Mouse (Mus musculus) erythroblast, embryonic 14.5 days (primary cell): ENCODE measurements around the gene Hapln4. TPM values are rescaled to one million over a fixed set of nuclear protein-coding genes. Genes with fewer than 3 reads are reported as not detected.
"Not testable (repeated sequence)": the region's sequence is repeated elsewhere in the genome, so short reads cannot be mapped to it uniquely, and the experiment has no call there.

Source experiments
- H3K27me3 ChIP-seq: 2 replicates; pipeline ENCODE4 v1.6.1; 2012; ENCODE audit warnings: inconsistent platforms; ENCODE audit not compliant: control insufficient read depth
- H3K36me3 ChIP-seq: 2 replicates; pipeline ENCODE4 v1.6.1; 2012; ENCODE audit warnings: mild to moderate bottlenecking, inconsistent platforms; ENCODE audit not compliant: control insufficient read depth
- H3K4me1 ChIP-seq: 2 replicates; pipeline ENCODE4 v1.6.1; 2012; ENCODE audit warnings: inconsistent platforms; ENCODE audit not compliant: control insufficient read depth
- H3K4me3 ChIP-seq: replicated peaks from 2 replicates; pipeline ENCODE3; 2012; ENCODE audit warnings: moderate library complexity, mild to moderate bottlenecking, inconsistent platforms
- H3K9me3 ChIP-seq: 2 replicates; pipeline ENCODE4 v1.6.1; 2012; ENCODE audit warnings: low read length, inconsistent platforms, mixed read lengths; ENCODE audit not compliant: control insufficient read depth
- GATA1 ChIP-seq: IDR thresholded peaks from 2 replicates; pipeline ENCODE4 v1.6.1; 2012; ENCODE audit warnings: low read length, inconsistent platforms, mixed read lengths
- TAL1 ChIP-seq: IDR thresholded peaks from 3 replicates; pipeline ENCODE4 v1.6.1; 2012; ENCODE audit warnings: low read length, inconsistent platforms, mixed read lengths
- polyA plus RNA-seq: library from polyadenylated mRNA; stranded (reverse); fragments of >175 nt; gene quantifications from 2 replicates; pipeline ENCODE4 v1.2.3, GENCODE M21; 2012

Gene Hapln4
- polyA plus RNA-seq, result not detected in 2 replicates

DNA sequence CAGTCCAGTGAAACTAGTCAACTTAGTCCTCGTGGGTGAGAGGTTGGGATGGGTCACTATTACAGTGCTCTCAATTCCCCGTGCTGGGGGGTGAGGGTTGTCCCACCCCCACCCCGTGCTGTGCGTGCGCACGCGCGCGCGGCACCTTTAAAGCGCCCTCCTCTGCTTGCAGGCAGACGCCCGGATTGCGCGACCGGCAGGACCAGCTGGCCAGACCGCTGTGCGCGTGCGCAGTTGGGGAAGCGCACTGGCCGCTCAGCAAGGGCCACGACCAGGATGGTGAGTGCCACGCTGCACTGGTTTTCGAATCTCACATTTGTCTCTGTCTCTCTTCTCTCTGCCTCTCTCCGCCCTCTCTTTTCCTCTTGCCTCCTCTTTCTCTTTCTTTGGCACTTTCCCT lies at the start of gene Hapln4:
TSS of gene Hapln4 (plus strand) at position 173 of the 400 bp plus-strand sequence.
- no peaks in the 10 kb centered on the region for H3K36me3 ChIP-seq
- peaks cover 73% of the 10 kb centered on the region for H3K27me3 ChIP-seq
- H3K4me3 ChIP-seq, result peak within 1 kb of the TSS; percentile 13
- no peaks in the 10 kb centered on the region; the same call in 1 of the 2 replicates for H3K9me3 ChIP-seq
- no peaks in the 10 kb centered on the region for H3K4me1 ChIP-seq
- no peak for TF ChIP-seq TAL1
- TF ChIP-seq GATA1, result no peak

DNA sequence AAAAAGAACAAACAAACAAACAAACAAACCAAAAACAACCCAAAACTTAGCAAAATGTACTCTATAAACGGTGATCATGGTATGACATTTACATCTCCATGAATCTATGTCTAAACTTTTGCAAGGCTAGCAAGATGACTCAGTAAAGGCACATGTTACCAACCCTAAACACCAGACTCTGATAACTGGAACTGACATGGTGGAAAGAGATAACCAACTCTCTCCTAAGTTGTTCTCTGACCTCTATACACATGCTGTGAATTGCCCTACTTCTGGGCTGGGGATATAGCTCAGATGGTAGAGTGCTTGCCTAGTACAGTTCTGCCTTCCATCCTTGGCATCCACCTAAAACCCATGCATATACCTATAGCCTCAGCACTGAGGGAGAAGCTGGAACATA lies 45.3 kb upstream of the Hapln4 start:
- Histone ChIP-seq H3K4me3 (no peak overlapping the region), H3K27me3 (no peaks in the 10 kb centered on the region), H3K36me3 (peaks cover 51% of the 10 kb centered on the region), H3K4me1 (peaks cover 45% of the 10 kb centered on the region), H3K9me3 (no peaks in the 10 kb centered on the region)
- TF ChIP-seq GATA1, result no peak
- TF ChIP-seq TAL1, result no peak

GRCm38 (mm10) chr8:70041885-70042546 lies 41.2 kb upstream of the Hapln4 start:
- peaks cover 30% of the 10 kb centered on the region for H3K36me3 ChIP-seq
- no peak for TF ChIP-seq TAL1
- no peak for TF ChIP-seq GATA1
- no peaks in the 10 kb centered on the region for H3K9me3 ChIP-seq
- no peaks in the 10 kb centered on the region for H3K27me3 ChIP-seq
- H3K4me3 ChIP-seq, result peak overlapping the region; percentile 80
- peaks cover 58% of the 10 kb centered on the region for H3K4me1 ChIP-seq

DNA sequence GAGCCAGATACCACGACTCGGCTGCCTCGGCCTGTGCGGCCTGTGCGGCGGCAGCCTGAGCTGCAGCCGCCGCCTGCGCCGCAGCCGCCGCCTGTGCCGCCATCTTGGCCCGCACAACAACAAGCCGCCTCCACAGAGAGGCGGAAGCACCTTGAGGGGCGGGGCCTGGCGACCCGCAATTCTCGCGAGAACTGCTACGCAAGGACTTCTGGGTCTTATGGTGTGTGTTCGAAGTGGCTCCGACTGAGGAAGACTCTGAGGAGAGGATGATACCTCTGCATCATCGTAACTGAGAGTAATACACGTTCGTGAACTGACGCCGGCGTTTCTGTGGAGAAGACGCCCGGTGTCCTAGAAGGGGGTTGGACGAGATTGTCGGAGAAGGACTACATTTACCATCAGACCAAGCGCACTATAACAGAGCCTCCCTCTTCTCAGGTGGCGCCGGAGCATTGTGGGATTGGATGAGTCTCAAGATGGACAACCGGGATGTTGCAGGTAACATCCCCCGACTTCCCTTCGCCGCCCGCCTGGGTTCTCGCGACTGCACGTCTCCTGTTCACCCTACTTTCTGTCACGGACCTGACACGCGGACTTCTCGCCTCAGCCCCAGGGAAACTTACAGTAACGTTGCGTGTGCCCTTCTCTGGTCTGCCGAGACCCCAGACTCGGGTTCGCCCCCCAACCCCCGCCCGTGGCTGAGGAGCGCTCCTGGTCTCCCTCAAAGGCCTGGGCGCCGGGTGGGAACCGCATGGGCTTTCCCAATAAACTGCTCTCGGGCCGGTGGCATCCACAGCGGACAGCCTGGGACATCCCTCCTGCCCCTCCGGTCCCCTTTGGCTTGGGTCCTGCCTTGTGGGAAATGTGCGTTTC lies 40.4 kb upstream of the Hapln4 start, which contains the start of the genes Mau2 and Sugp1:
TSS of gene Mau2 (minus strand) at position 152 of the 873 bp plus-strand sequence.
TSS of gene Sugp1 (plus strand) at position 231 of the 873 bp plus-strand sequence.
- H3K36me3 ChIP-seq, result peaks cover 24% of the 10 kb centered on the region
- peak within 1 kb of the TSS; percentile 80 for H3K4me3 ChIP-seq
- H3K9me3 ChIP-seq, result no peaks in the 10 kb centered on the region
- no peaks in the 10 kb centered on the region for H3K27me3 ChIP-seq
- H3K4me1 ChIP-seq, result peaks cover 55% of the 10 kb centered on the region
- no peak for TF ChIP-seq TAL1
- no peak for TF ChIP-seq GATA1

DNA sequence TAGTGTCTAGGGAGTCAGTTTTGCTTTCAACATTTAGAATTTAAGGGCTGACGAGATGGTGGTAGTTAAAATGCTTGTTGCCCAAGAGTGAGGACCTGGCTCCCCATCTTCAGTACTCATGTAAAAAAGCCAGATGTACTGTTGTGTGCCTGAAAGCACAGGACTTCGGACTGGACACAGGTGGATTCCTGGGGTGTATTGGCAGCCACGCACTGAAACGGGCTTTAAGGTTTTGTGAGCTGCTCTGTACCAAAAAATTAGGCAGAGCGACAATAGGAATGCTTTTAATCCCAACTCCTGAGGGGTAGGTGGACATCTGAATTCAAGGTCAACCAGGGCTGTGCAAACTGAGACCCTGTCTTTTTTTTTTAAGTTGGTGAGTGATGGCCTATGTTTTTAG lies 39.3 kb upstream of the Hapln4 start:
- peak overlapping the region; percentile 80 for H3K4me3 ChIP-seq
- peaks cover 47% of the 10 kb centered on the region for H3K4me1 ChIP-seq
- TF ChIP-seq TAL1 (no peak), GATA1 (no peak)

DNA sequence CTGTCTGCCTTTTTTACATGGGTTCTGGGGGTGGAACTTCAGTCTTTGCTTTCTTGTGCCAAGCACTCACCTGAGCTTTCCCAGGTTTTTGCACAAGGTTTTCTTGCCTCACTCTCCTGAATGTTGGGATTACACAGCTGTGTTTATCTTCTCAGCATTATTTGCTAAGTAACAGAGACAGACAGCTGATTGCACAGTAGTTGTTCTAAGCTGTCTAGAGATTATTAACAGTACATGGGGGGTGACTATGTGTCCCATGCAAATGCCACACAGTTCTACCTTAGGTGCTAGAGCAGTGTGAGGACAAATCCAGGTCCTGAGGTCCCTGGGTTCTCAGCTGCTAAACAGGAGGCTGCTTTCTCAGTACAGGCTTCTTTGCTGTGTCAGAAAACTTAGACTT lies 33.6 kb upstream of the Hapln4 start:
- H3K36me3 ChIP-seq, result peaks cover 62% of the 10 kb centered on the region

More for the DNA sequence above, 39.3 kb upstream of the Hapln4 start:
- Histone ChIP-seq H3K36me3 (peaks cover 27% of the 10 kb centered on the region), H3K9me3 (no peaks in the 10 kb centered on the region), H3K27me3 (no peaks in the 10 kb centered on the region)

GRCm38 (mm10) chr8:70050434-70050833 lies 32.8 kb upstream of the Hapln4 start:
- not testable (repeated sequence) for H3K4me1 ChIP-seq, H3K9me3 ChIP-seq, H3K27me3 ChIP-seq, H3K4me3 ChIP-seq
- peaks cover 68% of the 10 kb centered on the region for H3K36me3 ChIP-seq

More for the DNA sequence above, 33.6 kb upstream of the Hapln4 start:
- Histone ChIP-seq H3K4me1 (peaks cover 2% of the 10 kb centered on the region), H3K9me3 (no peaks in the 10 kb centered on the region), H3K27me3 (no peaks in the 10 kb centered on the region), H3K4me3 (no peak overlapping the region)
- TF ChIP-seq TAL1, result no peak
- no peak for TF ChIP-seq GATA1

DNA sequence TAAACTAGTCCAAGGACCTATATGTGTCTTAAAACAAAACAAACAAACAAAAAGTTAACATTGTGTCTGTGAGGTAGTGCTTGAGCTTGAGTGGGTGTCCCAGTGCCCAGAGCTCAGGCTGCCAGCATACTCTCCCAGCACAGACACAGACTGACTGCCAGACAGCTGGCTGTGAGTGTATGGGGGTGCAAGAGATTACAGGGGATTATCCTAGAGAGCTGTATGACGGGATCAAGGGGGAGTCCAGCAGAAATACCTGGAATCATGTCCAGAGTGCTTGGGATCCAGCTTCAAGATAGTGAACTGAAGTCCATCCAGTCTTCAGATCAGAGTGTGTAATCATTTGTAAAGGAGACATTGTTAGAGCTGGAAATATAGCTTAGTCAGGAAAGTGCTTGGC lies 25.5 kb upstream of the Hapln4 start:
- Histone ChIP-seq H3K9me3 (no peaks in the 10 kb centered on the region), H3K36me3 (peaks cover 91% of the 10 kb centered on the region), H3K4me3 (no peak overlapping the region), H3K4me1 (no peaks in the 10 kb centered on the region), H3K27me3 (no peaks in the 10 kb centered on the region)
- TF ChIP-seq TAL1 (no peak), GATA1 (no peak)

DNA sequence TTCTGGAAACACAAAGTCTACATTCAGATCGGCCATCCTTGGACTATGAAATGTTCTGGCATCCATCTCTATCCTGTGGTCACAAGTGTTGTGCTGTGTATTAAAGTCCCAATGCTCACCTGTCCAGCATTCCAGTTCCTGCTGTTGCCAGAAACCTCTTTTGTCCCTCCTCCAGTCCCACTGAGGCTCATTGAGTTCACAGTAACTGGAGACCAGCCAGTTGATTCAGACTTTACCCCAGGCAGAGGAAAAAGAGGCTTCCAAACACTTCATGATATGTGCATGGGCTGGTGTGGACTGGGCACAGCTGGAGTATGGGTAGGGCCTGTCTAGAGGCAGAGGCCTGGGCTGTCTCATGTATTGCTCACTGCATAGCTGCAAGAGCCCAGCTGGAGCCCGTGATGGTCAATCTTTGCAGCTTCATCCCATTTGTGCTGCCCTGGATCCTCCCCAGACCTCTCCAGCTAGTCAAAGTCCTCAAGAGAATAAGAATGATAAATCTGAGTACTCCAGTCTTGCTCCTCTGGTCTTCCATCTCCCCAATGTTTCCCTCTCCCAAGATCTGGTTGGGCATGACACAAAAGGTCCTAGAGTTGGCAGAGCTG lies 11.3 kb upstream of the Hapln4 start:
- H3K9me3 ChIP-seq, result no peaks in the 10 kb centered on the region
- no peak overlapping the region for H3K4me3 ChIP-seq
- peaks cover 49% of the 10 kb centered on the region for H3K36me3 ChIP-seq
- TF ChIP-seq TAL1 (no peak), GATA1 (no peak)
- H3K4me1 ChIP-seq, result peaks cover 13% of the 10 kb centered on the region
- 0 out of 2 replicates have a peak, but pooled peaks cover 2% of the 10 kb centered on the region for H3K27me3 ChIP-seq
